Mouse (Mus musculus) forebrain, embryonic 12.5 days (tissue): ENCODE measurements around the gene Ppp1r15b. TPM values are rescaled to one million over a fixed set of nuclear protein-coding genes. Genes with fewer than 3 reads are reported as not detected.

ENCODE experiments used
- ATAC-seq: fragments of 200-750 bp; cut with Nextera tagmentation; 2 replicates; pipeline ENCODE4 v1.8.0; 2017; ENCODE audit warnings: moderate TSS enrichment; ENCODE audit not compliant: low FRiP score
- H3K27ac ChIP-seq: fragments of 300-500 bp; sonication (generic); 2 replicates; pipeline ENCODE4 v1.5.1; 2016; ENCODE audit warnings: mild to moderate bottlenecking
- H3K27me3 ChIP-seq: fragments of 300-500 bp; sonication (generic); 2 replicates; pipeline ENCODE4 v1.6.1; 2016; ENCODE audit warnings: mild to moderate bottlenecking
- H3K36me3 ChIP-seq: fragments of 300-500 bp; sonication (generic); replicated peaks from 2 replicates; pipeline ENCODE4 v1.6.1; 2016; ENCODE audit warnings: mild to moderate bottlenecking
- H3K4me1 ChIP-seq: fragments of 300-500 bp; sonication (generic); 2 replicates; pipeline ENCODE4 v1.6.1; 2016
- H3K4me2 ChIP-seq: fragments of 300-500 bp; sonication (generic); 2 replicates; pipeline ENCODE4 v1.6.1; 2016; ENCODE audit warnings: mild to moderate bottlenecking, moderate library complexity
- H3K4me3 ChIP-seq: fragments of 300-500 bp; sonication (generic); replicated peaks from 2 replicates; pipeline ENCODE4 v1.5.1; 2016; ENCODE audit warnings: mild to moderate bottlenecking
- H3K9ac ChIP-seq: fragments of 300-500 bp; sonication (generic); 2 replicates; pipeline ENCODE4 v1.6.1; 2016; ENCODE audit warnings: mild to moderate bottlenecking
- H3K9me3 ChIP-seq: fragments of 300-500 bp; sonication (generic); 2 replicates; pipeline ENCODE4 v1.6.1; 2016
- WGBS: fragments of 180-500 bp; shearing (Covaris S2); methylation state at CpG from one replicate; pipeline ENCODE4 v1.1.7; 2016; 5-methylcytosine and 5-hydroxymethylcytosine counted together
- polyA plus RNA-seq: library from polyadenylated mRNA; unstranded; fragments of >200 nt; fragmentation: Nextera tagmentation; extraction: Ambion mirVana; gene quantifications from 2 replicates; pipeline ENCODE4 v1.2.1, GENCODE M21; 2016

Gene Ppp1r15b
- polyA plus RNA-seq, 1 experiment from 2014 or later = 58.3 TPM

DNA sequence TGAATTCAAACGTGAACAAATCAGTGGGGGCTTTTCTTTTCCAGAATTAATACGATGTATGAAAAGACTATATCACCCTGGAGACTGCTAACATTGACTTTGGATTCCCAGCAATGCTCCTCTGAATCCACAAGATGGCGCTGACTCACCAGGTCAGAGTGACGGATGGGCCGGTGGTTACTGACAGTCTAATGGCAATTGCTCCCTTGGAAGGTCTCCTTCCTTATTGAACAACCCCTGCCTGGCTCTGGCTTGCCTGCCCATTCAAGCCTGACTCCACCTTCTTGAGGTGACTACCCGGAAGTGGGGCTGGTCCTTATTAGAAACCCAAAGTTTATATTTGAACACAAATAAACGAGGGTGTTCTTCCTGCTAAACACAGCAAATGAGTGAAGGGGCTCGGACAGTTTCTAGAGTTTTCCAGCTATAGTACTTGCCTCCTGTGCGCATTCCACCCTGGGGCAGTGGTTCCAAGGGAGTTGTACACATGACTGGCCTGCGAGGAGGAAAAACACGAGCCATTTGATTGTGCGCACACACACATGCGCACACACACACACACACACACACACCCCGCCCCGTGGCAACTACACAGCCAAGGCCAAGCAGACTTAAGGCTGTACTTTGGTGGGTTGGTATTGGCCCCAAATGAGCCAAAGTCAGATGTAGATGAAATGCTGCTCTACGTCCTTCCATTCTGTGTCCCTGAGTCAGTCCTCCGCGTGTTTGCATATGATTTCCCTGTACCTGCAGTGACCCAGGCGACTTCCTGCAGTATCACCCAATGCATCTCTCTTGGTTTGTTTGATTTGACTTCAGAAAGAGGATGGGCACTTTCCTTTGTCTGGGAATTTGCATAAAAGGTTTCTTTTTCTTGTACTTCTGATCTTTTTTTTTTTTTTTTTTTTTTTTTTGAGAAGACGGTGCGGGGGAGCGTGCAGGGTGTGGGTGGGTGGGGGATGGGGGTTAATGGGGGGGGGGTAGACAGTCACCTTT lies 15.4 kb downstream of the Ppp1r15b start:
- WGBS = 65% methylated on average over 22 of the region's 22 CpGs
- Histone ChIP-seq H3K9me3 (no peaks in the 10 kb centered on the region), H3K4me1 (no peaks in the 10 kb centered on the region), H3K4me3 (no peak overlapping the region), H3K9ac (no peak overlapping the region), H3K4me2 (no peak overlapping the region), H3K27ac (no peak overlapping the region), H3K27me3 (no peaks in the 10 kb centered on the region), H3K36me3 (peaks cover 11% of the 10 kb centered on the region)
- ATAC-seq = peak; percentile 61; the same call in 1 of the 2 replicates

DNA sequence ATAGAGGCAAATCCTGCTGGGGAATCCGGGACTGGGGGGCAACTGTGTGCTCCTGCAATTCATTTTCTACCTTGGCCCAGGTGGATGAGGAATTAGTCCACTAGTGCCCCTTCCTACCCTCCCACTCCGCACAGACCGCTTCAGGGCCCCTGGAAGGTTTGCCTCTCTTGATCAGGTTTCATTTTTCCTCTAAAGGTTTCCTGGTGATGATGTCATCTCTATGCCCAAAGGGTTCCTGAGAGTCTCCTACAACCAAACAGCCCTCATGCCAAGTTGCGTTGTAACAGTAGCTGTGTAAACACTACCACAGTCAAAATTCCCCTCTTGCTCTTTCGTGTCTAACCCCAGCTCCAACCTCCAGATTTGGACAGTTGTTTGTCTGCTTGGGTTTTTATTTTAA lies 16.4 kb downstream of the Ppp1r15b start:
- H3K27me3 ChIP-seq = no peaks in the 10 kb centered on the region
- no peak overlapping the region for H3K4me3 ChIP-seq
- H3K36me3 ChIP-seq = peaks cover 5% of the 10 kb centered on the region; the same call in 1 of the 2 replicates
- no peak overlapping the region for H3K27ac ChIP-seq
- H3K4me1 ChIP-seq = no peaks in the 10 kb centered on the region
- no peak for ATAC-seq
- 86% methylated on average over 5 of the region's 5 CpGs for WGBS
- H3K4me2 ChIP-seq = no peak overlapping the region
- H3K9ac ChIP-seq = no peak overlapping the region
- no peaks in the 10 kb centered on the region for H3K9me3 ChIP-seq

GRCm38 (mm10) chr1:133148122-133148521 lies 17.2 kb downstream of the Ppp1r15b start:
- no peaks in the 10 kb centered on the region for H3K9me3 ChIP-seq
- H3K27ac ChIP-seq = no peak overlapping the region
- H3K27me3 ChIP-seq = no peaks in the 10 kb centered on the region
- no peaks in the 10 kb centered on the region for H3K36me3 ChIP-seq
- WGBS = 95% methylated on average over 8 of the region's 8 CpGs
- no peak overlapping the region for H3K4me2 ChIP-seq
- no peak overlapping the region for H3K9ac ChIP-seq
- no peaks in the 10 kb centered on the region for H3K4me1 ChIP-seq
- H3K4me3 ChIP-seq = no peak overlapping the region
- no peak for ATAC-seq

- no peak for ATAC-seq
- Histone ChIP-seq H3K4me3 (no peak overlapping the region), H3K36me3 (no peaks in the 10 kb centered on the region), H3K9ac (no peak overlapping the region), H3K27me3 (no peaks in the 10 kb centered on the region), H3K27ac (no peak overlapping the region), H3K4me2 (no peak overlapping the region), H3K4me1 (no peaks in the 10 kb centered on the region), H3K9me3 (no peaks in the 10 kb centered on the region)
- WGBS = 95% methylated on average over 2 of the region's 2 CpGs
These were observed 19.6 kb downstream of the Ppp1r15b start for GRCm38 (mm10) chr1:133150556-133150955.

- ATAC-seq = no peak
- Histone ChIP-seq H3K9ac (no peak overlapping the region), H3K9me3 (no peaks in the 10 kb centered on the region), H3K27ac (no peak overlapping the region), H3K4me1 (no peaks in the 10 kb centered on the region), H3K4me3 (no peak overlapping the region), H3K36me3 (no peaks in the 10 kb centered on the region), H3K27me3 (peaks cover 3% of the 10 kb centered on the region; the same call in 1 of the 2 replicates), H3K4me2 (no peak overlapping the region)
- 92% methylated on average over 3 of the region's 3 CpGs for WGBS
These were observed 21.3 kb downstream of the Ppp1r15b start for GRCm38 (mm10) chr1:133152213-133152612.

DNA sequence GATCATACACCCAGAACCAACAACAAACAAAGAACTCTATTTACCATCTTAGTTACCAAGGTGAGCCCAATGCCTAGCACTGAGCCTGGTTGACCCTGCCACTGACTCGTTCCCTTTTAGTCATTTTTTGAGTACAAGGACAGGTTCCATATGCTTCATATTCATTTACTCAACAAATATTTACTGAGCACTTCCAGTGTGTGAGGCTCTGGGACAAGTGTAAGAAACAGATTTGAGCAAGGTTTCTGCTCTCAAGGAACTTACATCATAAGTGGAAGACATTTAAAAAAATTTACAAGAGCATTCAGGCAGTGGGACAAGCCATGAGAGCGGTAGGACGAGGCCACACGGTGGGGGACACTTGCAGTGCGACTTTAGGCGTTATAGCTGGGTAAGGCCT lies 24.3 kb downstream of the Ppp1r15b start:
- no peak overlapping the region for H3K4me2 ChIP-seq
- peaks cover 20% of the 10 kb centered on the region for H3K27me3 ChIP-seq
- H3K4me1 ChIP-seq = no peaks in the 10 kb centered on the region; the same call in 1 of the 2 replicates
- no peak for ATAC-seq
- H3K9me3 ChIP-seq = no peaks in the 10 kb centered on the region
- H3K36me3 ChIP-seq = no peaks in the 10 kb centered on the region
- no peak overlapping the region for H3K27ac ChIP-seq
- 90% methylated on average over 6 of the region's 6 CpGs for WGBS
- H3K9ac ChIP-seq = no peak overlapping the region
- H3K4me3 ChIP-seq = no peak overlapping the region

DNA sequence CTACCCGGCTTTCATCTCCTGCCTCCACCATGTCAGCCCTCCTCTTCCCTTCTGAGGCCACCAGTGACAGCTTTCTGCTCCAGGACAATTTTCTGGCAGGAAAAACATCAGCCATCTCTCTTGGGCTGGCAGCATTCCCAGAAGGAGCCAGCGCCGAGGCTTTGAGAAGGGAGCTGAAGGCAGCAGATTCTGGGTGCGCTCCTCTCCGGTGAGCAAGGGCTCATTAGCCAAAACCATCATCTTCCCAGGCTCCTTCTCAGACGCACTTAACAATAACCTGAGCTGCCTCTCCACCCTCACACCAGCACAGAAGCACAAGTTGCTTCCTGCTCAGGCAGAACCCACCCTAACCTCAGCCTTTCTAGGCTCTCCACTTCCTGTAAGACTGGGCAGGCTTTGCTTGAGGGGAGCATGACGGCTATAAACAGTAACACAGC lies 28.2 kb downstream of the Ppp1r15b start:
- Histone ChIP-seq H3K27me3 (peaks cover 55% of the 10 kb centered on the region), H3K9me3 (no peaks in the 10 kb centered on the region), H3K27ac (no peak overlapping the region), H3K4me1 (peaks cover 8% of the 10 kb centered on the region), H3K36me3 (no peaks in the 10 kb centered on the region), H3K4me2 (no peak overlapping the region), H3K4me3 (no peak overlapping the region), H3K9ac (0 out of 2 replicates have a peak overlapping the region, but pooled peaks have one; percentile 2)
- WGBS = 65% methylated on average over 7 of the region's 7 CpGs
- ATAC-seq = no peak

DNA sequence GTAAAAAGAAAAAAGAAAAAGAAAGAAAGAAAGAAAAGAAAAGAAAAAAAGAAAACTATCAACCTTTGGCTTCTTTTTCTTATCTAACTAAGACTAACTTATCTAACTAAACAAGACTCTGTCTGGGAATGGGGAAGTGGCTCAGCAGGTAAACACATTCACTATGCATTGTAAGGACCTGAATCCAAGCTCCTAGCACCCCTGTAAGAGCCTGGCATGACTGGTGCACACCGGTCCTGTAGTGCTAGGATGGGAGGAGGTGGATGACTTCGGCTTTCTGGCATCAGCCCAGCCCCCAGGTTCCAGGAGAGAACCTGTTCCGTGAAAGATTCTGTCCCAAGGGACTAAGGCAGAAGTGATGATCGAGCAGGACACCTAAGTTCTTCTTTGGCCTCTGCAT lies 30.6 kb downstream of the Ppp1r15b start:
- Histone ChIP-seq H3K4me3 (no peak overlapping the region), H3K27me3 (peaks cover 72% of the 10 kb centered on the region)
- 59% methylated on average over 4 of the region's 4 CpGs for WGBS

DNA sequence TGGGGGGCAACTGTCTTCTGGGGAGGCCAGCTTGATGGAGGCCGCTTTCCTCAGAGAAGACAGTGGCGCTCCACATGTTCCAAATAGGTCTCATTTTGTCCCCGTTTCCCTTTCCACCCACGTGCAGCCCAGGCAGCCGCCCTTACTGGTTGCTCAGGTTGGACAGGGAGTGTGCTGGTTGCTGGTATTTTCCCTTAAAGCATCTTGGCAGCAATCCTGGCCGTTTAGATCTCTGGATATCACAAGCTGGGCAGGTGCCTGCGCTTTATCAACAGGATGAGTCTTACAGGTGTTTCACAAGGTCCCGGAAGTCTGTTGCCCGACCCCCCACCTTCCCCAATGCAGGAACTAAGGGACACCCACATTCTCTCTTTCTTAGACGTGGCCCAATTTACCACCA lies 31.1 kb downstream of the Ppp1r15b start:
- no peaks in the 10 kb centered on the region for H3K36me3 ChIP-seq
- ATAC-seq = no peak
- 80% methylated on average over 10 of the region's 10 CpGs for WGBS
- H3K4me3 ChIP-seq = no peak overlapping the region
- H3K9ac ChIP-seq = no peak overlapping the region
- no peak overlapping the region for H3K4me2 ChIP-seq
- peaks cover 76% of the 10 kb centered on the region for H3K27me3 ChIP-seq
- peaks cover 19% of the 10 kb centered on the region for H3K4me1 ChIP-seq
- no peak overlapping the region for H3K27ac ChIP-seq
- no peaks in the 10 kb centered on the region for H3K9me3 ChIP-seq

More for the DNA sequence above, 30.6 kb downstream of the Ppp1r15b start:
- Histone ChIP-seq H3K27ac (no peak overlapping the region), H3K4me2 (no peak overlapping the region), H3K9me3 (no peaks in the 10 kb centered on the region), H3K4me1 (peaks cover 19% of the 10 kb centered on the region), H3K36me3 (no peaks in the 10 kb centered on the region), H3K9ac (no peak overlapping the region)
- no peak for ATAC-seq

DNA sequence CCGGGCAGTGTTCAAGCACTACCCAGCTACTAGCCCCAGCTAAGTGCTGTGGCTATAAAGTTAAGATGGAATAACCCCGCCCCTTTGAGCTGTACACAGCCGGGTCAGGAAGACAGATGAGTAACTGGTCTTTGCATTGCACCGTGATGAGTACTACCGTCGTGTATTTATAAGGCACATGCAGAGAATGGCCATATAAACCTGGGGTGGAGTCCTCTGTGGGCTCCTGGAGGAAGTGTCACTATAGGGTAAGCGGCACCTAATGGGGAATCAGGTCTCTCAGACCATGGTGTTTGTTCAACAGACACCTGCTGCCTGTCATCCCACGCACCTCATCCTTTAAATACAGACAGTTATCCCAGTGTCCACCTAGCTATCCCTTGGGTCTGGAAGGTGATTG lies 32.0 kb downstream of the Ppp1r15b start:
- Histone ChIP-seq H3K36me3 (no peaks in the 10 kb centered on the region), H3K9ac (no peak overlapping the region), H3K9me3 (no peaks in the 10 kb centered on the region), H3K4me1 (peaks cover 19% of the 10 kb centered on the region), H3K27ac (no peak overlapping the region), H3K27me3 (peaks cover 80% of the 10 kb centered on the region), H3K4me2 (no peak overlapping the region), H3K4me3 (no peak overlapping the region)
- 62% methylated on average over 8 of the region's 8 CpGs for WGBS
- no peak for ATAC-seq

GRCm38 (mm10) chr1:133163820-133164431 lies 33.0 kb downstream of the Ppp1r15b start, which contains the start of gene Plekha6:
Gene Plekha6 (plus strand): TSS chr1:133164210.
- peak; percentile 62 for ATAC-seq
- H3K4me1 ChIP-seq = peaks cover 26% of the 10 kb centered on the region
- WGBS = under 1% methylated on average over 58 of the region's 68 CpGs
- peak within 1 kb of the TSS; percentile 96 for H3K4me2 ChIP-seq
- H3K36me3 ChIP-seq = no peaks in the 10 kb centered on the region
- H3K9me3 ChIP-seq = no peaks in the 10 kb centered on the region
- peak within 1 kb of the TSS; percentile 58 for H3K9ac ChIP-seq
- peaks cover 84% of the 10 kb centered on the region for H3K27me3 ChIP-seq
- peak within 1 kb of the TSS; percentile 55 for H3K4me3 ChIP-seq
- no peak within 1 kb of the TSS for H3K27ac ChIP-seq

DNA sequence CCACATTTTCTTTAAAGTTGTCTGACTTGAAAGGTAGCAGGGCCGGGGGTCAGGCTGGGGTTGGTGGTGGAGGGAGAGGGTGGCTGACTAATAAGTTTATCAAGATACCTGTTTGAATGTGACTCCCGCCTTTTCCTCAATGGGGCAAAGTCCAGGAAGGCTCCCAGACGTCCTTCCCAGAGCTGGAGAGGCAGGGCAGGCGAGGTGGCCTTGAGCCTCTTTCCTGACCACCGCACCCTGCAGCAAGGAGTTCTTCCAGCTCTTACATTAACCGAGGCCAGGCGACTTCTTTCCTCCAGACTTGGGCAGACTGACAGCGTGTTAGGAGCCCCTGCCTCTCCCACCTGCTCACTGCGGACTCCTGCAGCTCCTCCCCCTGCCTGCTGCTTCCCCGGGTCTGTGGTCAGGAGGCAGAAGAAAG lies 33.7 kb downstream of the Ppp1r15b start:
- Histone ChIP-seq H3K9me3 (no peaks in the 10 kb centered on the region), H3K4me1 (peaks cover 26% of the 10 kb centered on the region), H3K4me3 (peak overlapping the region; percentile 55), H3K4me2 (peak overlapping the region; percentile 96), H3K9ac (no peak overlapping the region), H3K27ac (no peak overlapping the region), H3K36me3 (no peaks in the 10 kb centered on the region), H3K27me3 (peaks cover 80% of the 10 kb centered on the region)
- ATAC-seq = 0 out of 2 replicates have a peak, but pooled peaks have one; percentile 9
- WGBS = under 1% methylated on average over 10 of the region's 10 CpGs
